Mouse (Mus musculus): ENCODE results near the gene Acly.

- TF ChIP-seq GATA2 (IDR thresholded peaks at IDR 0.05; ENCODE audit: borderline replicate concordance, low read depth, low read length) (no peak), CTCF (IDR thresholded peaks at IDR 0.05; ENCODE audit: low read depth, low read length) (no peak), GATA1 (IDR thresholded peaks at IDR 0.05; ENCODE audit: borderline replicate concordance, low read length) (no peak), POLR2AphosphoS5 (IDR thresholded peaks at IDR 0.05; ENCODE audit: insufficient replicate concordance, low read depth, low read length) (no peak)
Observed at GRCm38 (mm10) chr11:100574708-100575483, 47.1 kb upstream of the Acly start, which contains the start of gene Cnp.
